Mouse (Mus musculus) megakaryocyte, embryonic 14.5 days (primary cell): ENCODE measurements at regions not wholly inside any gene's neighbourhood (a gene's known extent, or its start where the extent isn't known, plus 50 kb on each side); places are given as distances from the start of the nearest gene placed in this dataset.

Experiments used
- FLI1 ChIP-seq: IDR thresholded peaks from 2 replicates; pipeline ENCODE4 v1.6.1; 2012; ENCODE audit warnings: low read length, inconsistent platforms, mixed read lengths
- GATA1 ChIP-seq: IDR thresholded peaks from 3 replicates; pipeline ENCODE4 v1.6.1; 2012; ENCODE audit warnings: mixed read lengths, low read length, inconsistent platforms, borderline replicate concordance

DNA sequence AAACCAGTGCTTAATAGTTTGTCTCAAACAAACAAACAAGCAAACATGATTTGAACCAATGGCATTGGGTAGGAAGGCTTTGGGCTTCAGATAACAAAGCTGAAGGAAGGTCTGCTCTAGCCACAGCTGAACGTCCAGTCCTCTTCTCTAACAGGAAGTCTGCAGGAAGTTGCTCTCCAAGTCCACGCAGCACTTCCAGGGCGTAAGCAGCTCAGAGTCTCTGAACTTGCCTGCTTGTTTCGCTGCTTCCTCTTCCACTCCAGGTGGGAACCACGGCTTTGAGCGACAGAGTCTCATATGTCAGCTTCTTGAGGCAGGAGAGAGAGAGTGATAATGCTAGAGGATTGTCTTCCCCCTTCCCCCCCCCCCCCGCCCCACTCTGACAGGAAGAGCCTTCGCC, 123.6 kb downstream of the Tnfrsf21 start:
- TF ChIP-seq GATA1 (no peak), FLI1 (no peak)
